Mouse (Mus musculus): ENCODE data around the gene Arhgap10. TPM values are rescaled to one million over a fixed set of nuclear protein-coding genes. Genes with fewer than 3 reads are reported as not detected.
A peak's percentile ranks its signal among the peaks of the same experiment; 100 is the strongest.

Arhgap10 gene
- total and polyA plus RNA-seq, 3 experiments, result 22.5 to 58.2 (median 51.4) TPM

- no peak overlapping the region for H3K4me3 ChIP-seq
- intact Hi-C loops (cut with DNase I), result loop anchor here (2.0 kb wide), 1 partner anchor 46 kb away; no protein-coding TSS in a partner anchor
- H3K79me2 ChIP-seq (replicated peaks; ENCODE audit: control insufficient read depth, insufficient read depth, low read length), result peaks cover 2% of the 10 kb centered on the region
- peaks cover 5% of the 10 kb centered on the region; the same call in 1 of the 2 replicates for H3K36me3 ChIP-seq (ENCODE audit: control insufficient read depth, insufficient read depth, low read length)
- H3K4me1 ChIP-seq (ENCODE audit: control insufficient read depth, insufficient read depth, low read length), result peaks cover 15% of the 10 kb centered on the region
- H3K27ac ChIP-seq, result peak overlapping the region; percentile 78
- H3K27me3 ChIP-seq (ENCODE audit: control insufficient read depth, insufficient read depth, low read length), result no peaks in the 10 kb centered on the region
- peak; percentile 76 to 87 for DNase-seq
- WGBS, result 45% methylated on average over 10 of the region's 10 CpGs
- H3K9ac ChIP-seq (ENCODE audit: low read depth, low read length), result peak overlapping the region; percentile 43
- TF ChIP-seq POLR2A (IDR thresholded peaks at IDR 0.05; ENCODE audit: insufficient read depth, low read depth, low read length) (peak; percentile 47; the same call in 1 of the 2 replicates), CTCF (IDR thresholded peaks at IDR 0.05) (no peak), EP300 (IDR thresholded peaks at IDR 0.05; ENCODE audit: insufficient read depth, low read depth, low read length) (peak; percentile 98)
Observed at GRCm38 (mm10) chr8:77444166-77444870, 73.4 kb downstream of the Arhgap10 start.

DNA sequence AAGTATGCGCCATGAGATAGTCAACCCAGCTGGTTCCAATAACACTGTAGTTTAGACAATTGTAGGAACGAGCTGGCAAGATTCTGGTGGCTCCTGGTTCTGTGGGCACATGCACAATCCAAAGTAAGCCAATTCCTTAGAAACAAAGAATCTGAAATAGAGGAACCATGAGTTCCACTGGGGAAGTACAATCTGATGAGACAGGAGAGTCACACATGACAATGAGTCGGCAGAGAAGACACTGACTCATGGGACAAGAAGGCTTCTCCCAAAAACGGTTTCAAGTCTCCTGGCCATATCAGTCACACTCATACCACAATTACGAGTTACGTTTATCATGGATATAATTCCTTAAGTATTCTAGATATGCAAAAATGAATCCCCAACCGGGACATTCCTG is 75.3 kb downstream of the Arhgap10 start:
- no peaks in the 10 kb centered on the region for H3K27me3 ChIP-seq (ENCODE audit: control insufficient read depth, insufficient read depth, low read length)
- H3K9ac ChIP-seq (ENCODE audit: low read depth, low read length), result no peak overlapping the region
- no peak for DNase-seq
- no peaks in the 10 kb centered on the region; the same call in 1 of the 2 replicates for H3K79me2 ChIP-seq (replicated peaks; ENCODE audit: control insufficient read depth, insufficient read depth, low read length)
- H3K4me1 ChIP-seq (ENCODE audit: control insufficient read depth, insufficient read depth, low read length), result peaks cover 24% of the 10 kb centered on the region
- peak overlapping the region; percentile 3 for H3K27ac ChIP-seq
- intact Hi-C loops (cut with DNase I), result no loop called here
- H3K4me3 ChIP-seq, result no peak overlapping the region
- H3K36me3 ChIP-seq (ENCODE audit: control insufficient read depth, insufficient read depth, low read length), result peaks cover 13% of the 10 kb centered on the region
- WGBS, result 67% methylated on average over 7 of the region's 7 CpGs
- TF ChIP-seq EP300 (IDR thresholded peaks at IDR 0.05; ENCODE audit: insufficient read depth, low read depth, low read length) (no peak), POLR2A (IDR thresholded peaks at IDR 0.05; ENCODE audit: insufficient read depth, low read depth, low read length) (no peak), CTCF (IDR thresholded peaks at IDR 0.05) (no peak)

DNA sequence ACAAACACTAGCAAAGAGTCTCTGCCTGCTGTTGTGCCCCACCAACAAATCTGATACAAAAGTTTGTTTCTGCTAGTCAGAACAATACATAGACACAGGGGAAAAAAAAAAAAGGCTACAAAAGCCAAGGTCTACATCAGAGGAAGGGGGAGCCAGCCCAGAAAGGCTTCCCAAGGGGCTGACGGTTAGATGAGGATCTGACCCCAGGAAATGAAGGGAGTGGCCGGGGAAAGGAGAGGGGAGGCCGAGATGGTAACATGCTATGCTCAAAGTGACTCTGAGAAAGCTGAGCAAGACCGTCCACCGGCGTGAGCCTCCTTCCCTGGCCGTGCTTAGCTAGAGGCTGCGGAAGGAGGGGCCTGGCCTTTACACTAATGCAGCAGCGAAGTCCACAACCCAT is 76.8 kb downstream of the Arhgap10 start:
- TF ChIP-seq EP300 (IDR thresholded peaks at IDR 0.05; ENCODE audit: insufficient read depth, low read depth, low read length) (no peak), POLR2A (IDR thresholded peaks at IDR 0.05; ENCODE audit: insufficient read depth, low read depth, low read length) (no peak), CTCF (IDR thresholded peaks at IDR 0.05) (no peak)
- DNase-seq, result no peak
- Histone ChIP-seq H3K27me3 (ENCODE audit: control insufficient read depth, insufficient read depth, low read length) (no peaks in the 10 kb centered on the region), H3K27ac (no peak overlapping the region), H3K79me2 (replicated peaks; ENCODE audit: control insufficient read depth, insufficient read depth, low read length) (no peaks in the 10 kb centered on the region), H3K4me1 (ENCODE audit: control insufficient read depth, insufficient read depth, low read length) (peaks cover 28% of the 10 kb centered on the region), H3K36me3 (ENCODE audit: control insufficient read depth, insufficient read depth, low read length) (peaks cover 13% of the 10 kb centered on the region), H3K4me3 (no peak overlapping the region), H3K9ac (ENCODE audit: low read depth, low read length) (no peak overlapping the region)
- WGBS, result 51% methylated on average over 9 of the region's 9 CpGs
- intact Hi-C loops (cut with DNase I), result no loop called here

GRCm38 (mm10) chr8:77440324-77440880 is 77.4 kb downstream of the Arhgap10 start:
- intact Hi-C loops (cut with DNase I), result no loop called here
- no peak overlapping the region for H3K9ac ChIP-seq (ENCODE audit: low read depth, low read length)
- no peaks in the 10 kb centered on the region for H3K79me2 ChIP-seq (replicated peaks; ENCODE audit: control insufficient read depth, insufficient read depth, low read length)
- H3K27me3 ChIP-seq (ENCODE audit: control insufficient read depth, insufficient read depth, low read length), result no peaks in the 10 kb centered on the region
- H3K4me1 ChIP-seq (ENCODE audit: control insufficient read depth, insufficient read depth, low read length), result peaks cover 27% of the 10 kb centered on the region
- no peak overlapping the region for H3K4me3 ChIP-seq
- peaks cover 13% of the 10 kb centered on the region for H3K36me3 ChIP-seq (ENCODE audit: control insufficient read depth, insufficient read depth, low read length)
- TF ChIP-seq CTCF (IDR thresholded peaks at IDR 0.05) (peak; percentile 63), POLR2A (IDR thresholded peaks at IDR 0.05; ENCODE audit: insufficient read depth, low read depth, low read length) (no peak)
- H3K27ac ChIP-seq, result no peak overlapping the region
- WGBS, result 73% methylated on average over 6 of the region's 6 CpGs
- DNase-seq, result no peak

DNA sequence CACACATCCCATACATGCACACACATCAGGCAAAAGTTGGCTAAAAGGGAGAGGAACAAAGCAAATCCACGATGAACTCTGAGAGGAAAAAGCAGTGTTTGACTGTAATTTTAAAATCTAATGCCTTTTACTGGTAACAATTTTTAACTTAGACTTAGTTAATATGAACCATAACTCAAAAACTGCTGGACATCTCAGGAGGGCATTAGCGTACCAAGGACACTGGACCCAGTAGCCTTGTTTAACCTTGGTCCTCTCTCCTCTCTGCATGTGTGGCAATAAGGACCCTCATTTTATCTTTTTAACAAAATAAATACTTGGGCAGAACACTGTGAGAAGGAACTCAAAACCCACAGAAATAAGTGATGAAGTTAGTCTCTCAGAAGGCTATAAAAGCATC is 78.1 kb downstream of the Arhgap10 start:
- H3K9ac ChIP-seq (ENCODE audit: low read depth, low read length), result no peak overlapping the region

More for the DNA sequence above, 78.1 kb downstream of the Arhgap10 start:
- Histone ChIP-seq H3K4me1 (ENCODE audit: control insufficient read depth, insufficient read depth, low read length) (peaks cover 25% of the 10 kb centered on the region), H3K79me2 (replicated peaks; ENCODE audit: control insufficient read depth, insufficient read depth, low read length) (no peaks in the 10 kb centered on the region), H3K27me3 (ENCODE audit: control insufficient read depth, insufficient read depth, low read length) (no peaks in the 10 kb centered on the region), H3K36me3 (ENCODE audit: control insufficient read depth, insufficient read depth, low read length) (peaks cover 13% of the 10 kb centered on the region), H3K27ac (no peak overlapping the region), H3K4me3 (no peak overlapping the region)
- DNase-seq, result no peak
- intact Hi-C loops (cut with DNase I), result loop anchor here (5.0 kb wide), 2 partner anchors 38 to 78 kb away; partner anchors contain the start of gene Arhgap10
- TF ChIP-seq POLR2A (IDR thresholded peaks at IDR 0.05; ENCODE audit: insufficient read depth, low read depth, low read length), result no peak
- no peak for TF ChIP-seq EP300 (IDR thresholded peaks at IDR 0.05; ENCODE audit: insufficient read depth, low read depth, low read length)
- TF ChIP-seq CTCF (IDR thresholded peaks at IDR 0.05), result no peak
- 97% methylated on average over 2 of the region's 2 CpGs for WGBS
